Mouse (Mus musculus) gastrocnemius, adult 2 months (tissue): ENCODE measurements at regions not wholly inside any gene's neighbourhood (a gene's known extent, or its start where the extent isn't known, plus 50 kb on each side); places are given as distances from the start of the nearest gene placed in this dataset.

Source experiments
- DNase-seq: peaks from one replicate; pipeline ENCODE4 v3.0.0; 2022
- H3K27ac ChIP-seq: fragments of 200-600 bp; 2 replicates; pipeline ENCODE4 v1.8.1; 2022; ENCODE audit warnings: mild to moderate bottlenecking
- H3K4me3 ChIP-seq: fragments of 200-600 bp; 2 replicates; pipeline ENCODE4 v1.8.1; 2022; ENCODE audit warnings: mild to moderate bottlenecking, moderate library complexity
- CTCF ChIP-seq: fragments of 200-600 bp; IDR thresholded peaks from 2 replicates; pipeline ENCODE4 v1.8.1; 2022; ENCODE audit warnings: antibody characterized with exemption, mild to moderate bottlenecking, moderate library complexity
- intact Hi-C: fragments of 180-260 bp; cut with DNase I; formaldehyde crosslinking; loops from one replicate; pipeline ENCODE4 v1.15.1; 2025

- no peak for TF ChIP-seq CTCF
- Histone ChIP-seq H3K27ac (no peak overlapping the region), H3K4me3 (no peak overlapping the region)
- intact Hi-C loops = no loop called here
- no peak for DNase-seq
Measured at GRCm38 (mm10) chr19:57560757-57561156, 50.1 kb upstream of the Atrnl1 start.
